Comparison of ENCODE assay signal across 17 mouse cellular contexts in genomic region chr9:13932001-13932508, GRCm38 (mm10).
DNase-seq lines count a peak whose midpoint lies in the region; ATAC-seq and TF ChIP-seq lines count a peak whose summit lies in the region.
"Had no signal": no experiment of that assay in that cellular context is flagged by ENCODE, and none has a peak within 500 bp of the region (broad histone marks: within the 10 kb centered on the region; RNA-seq: fewer than 3 reads in every experiment).

No protein-coding gene starts in this region.

- TF ChIP-seq CTCF in lung, embryonic 14.5 days (IDR thresholded peaks at IDR 0.05; ENCODE audit: low read depth): no peak
- TF ChIP-seq CTCF in lung, adult 2 months (IDR thresholded peaks at IDR 0.05; ENCODE audit: insufficient read depth, low read length): no peak

- ATAC-seq in forebrain, embryonic 16.5 days: 0 out of 2 replicates have a peak, but pooled peaks have one; percentile 36
- no peak for ATAC-seq in forebrain, embryonic 12.5 days (ENCODE audit: low FRiP score)
- peak; percentile 80; the same call in 1 of the 2 replicates for ATAC-seq in lung, embryonic 14.5 days (ENCODE audit: insufficient read depth)
- no peak for ATAC-seq in CD4-positive, CD25-positive, alpha-beta regulatory T cell, adult 4 months
- ATAC-seq: activated CD4-positive, CD25-positive, alpha-beta regulatory T cell, adult 4 months had no signal

- no peak overlapping the region for H3K4me3 ChIP-seq in forebrain, embryonic 16.5 days (replicated peaks; ENCODE audit: low read length)
- H3K4me3 ChIP-seq in forebrain, embryonic 12.5 days (replicated peaks): no peak overlapping the region
- no peak overlapping the region for H3K4me3 ChIP-seq in lung, embryonic 14.5 days (ENCODE audit: low read depth, low read length)
- no peak overlapping the region for H3K4me3 ChIP-seq in lung, adult 2 months (replicated peaks; ENCODE audit: extremely low read depth, low read depth, low read length)
- H3K4me3 ChIP-seq: heart, embryonic 10.5 days; myocyte had no signal

- peak; percentile 56 for DNase-seq in lung, embryonic 14.5 days
- DNase-seq in lung, adult 2 months: no peak
- peak; percentile 77 for DNase-seq in Muller cell, postnatal 12 days (ENCODE audit: inconsistent ontology term)
- peak; percentile 14 for DNase-seq in gonadal fat pad, adult 2 months (ENCODE audit: low read depth)
- DNase-seq in right cerebral cortex, adult 2 months (ENCODE audit: low spot score in 2 of 2): no peak
- DNase-seq: cerebellum, adult 11-12 months; embryo, embryonic 11 days; kidney, adult 2 months; thymus, postnatal 14 days had no signal

- no peak overlapping the region for H3K27ac ChIP-seq in forebrain, embryonic 16.5 days (ENCODE audit: low read length)
- H3K27ac ChIP-seq in forebrain, embryonic 12.5 days: no peak overlapping the region
- H3K27ac ChIP-seq in lung, embryonic 14.5 days (ENCODE audit: low read depth): no peak overlapping the region
- H3K27ac ChIP-seq: heart, embryonic 10.5 days; macrophage had no signal

- no peak for TF ChIP-seq POLR2A in lung, adult 2 months (IDR thresholded peaks at IDR 0.05; ENCODE audit: borderline replicate concordance, extremely low read depth, low read depth, low read length)

- H3K27me3 ChIP-seq in forebrain, embryonic 16.5 days (replicated peaks; ENCODE audit: control insufficient read depth, insufficient read depth, low read length): no peaks in the 10 kb centered on the region
- H3K27me3 ChIP-seq in forebrain, embryonic 12.5 days: no peaks in the 10 kb centered on the region
- no peaks in the 10 kb centered on the region for H3K27me3 ChIP-seq in lung, embryonic 14.5 days (ENCODE audit: insufficient read depth, low read length)

- 13% methylated on average over 6 of the region's 6 CpGs for WGBS in forebrain, embryonic 16.5 days
- WGBS in forebrain, embryonic 12.5 days: 40% methylated on average over 6 of the region's 6 CpGs
- 6% methylated on average over 6 of the region's 6 CpGs for WGBS in lung, embryonic 14.5 days
- 21% methylated on average over 6 of the region's 6 CpGs for WGBS in lung, adult 2 months

- H3K36me3 ChIP-seq in forebrain, embryonic 16.5 days (ENCODE audit: control insufficient read depth, insufficient read depth): no peaks in the 10 kb centered on the region
- no peaks in the 10 kb centered on the region for H3K36me3 ChIP-seq in forebrain, embryonic 12.5 days (replicated peaks)
- no peaks in the 10 kb centered on the region for H3K36me3 ChIP-seq in lung, embryonic 14.5 days (ENCODE audit: insufficient read depth)
- H3K36me3 ChIP-seq: heart, embryonic 10.5 days had no signal

- H3K9me3 ChIP-seq in forebrain, embryonic 16.5 days (ENCODE audit: control insufficient read depth, low read length): no peaks in the 10 kb centered on the region
- 0 out of 2 replicates have a peak, but pooled peaks cover 7% of the 10 kb centered on the region for H3K9me3 ChIP-seq in forebrain, embryonic 12.5 days
- no peaks in the 10 kb centered on the region for H3K9me3 ChIP-seq in lung, embryonic 14.5 days (ENCODE audit: low read depth, low read length)
- H3K9me3 ChIP-seq: heart, embryonic 10.5 days had no signal

- no peak overlapping the region for H3K9ac ChIP-seq in forebrain, embryonic 16.5 days (replicated peaks; ENCODE audit: low read depth, low read length)
- no peak overlapping the region for H3K9ac ChIP-seq in forebrain, embryonic 12.5 days
- no peak overlapping the region for H3K9ac ChIP-seq in lung, embryonic 14.5 days

- no peaks in the 10 kb centered on the region for H3K4me1 ChIP-seq in forebrain, embryonic 16.5 days (replicated peaks; ENCODE audit: control insufficient read depth, insufficient read depth, low read length)
- H3K4me1 ChIP-seq in forebrain, embryonic 12.5 days: no peaks in the 10 kb centered on the region
- 0 out of 2 replicates have a peak, but pooled peaks cover 5% of the 10 kb centered on the region for H3K4me1 ChIP-seq in lung, embryonic 14.5 days (ENCODE audit: insufficient read depth)
- no peaks in the 10 kb centered on the region for H3K4me1 ChIP-seq in lung, adult 2 months (ENCODE audit: control insufficient read depth, insufficient read depth, low read length)
- H3K4me1 ChIP-seq: heart, embryonic 10.5 days had no signal

- no peak overlapping the region for H3K4me2 ChIP-seq in forebrain, embryonic 16.5 days (ENCODE audit: low read length)
- H3K4me2 ChIP-seq in forebrain, embryonic 12.5 days: no peak overlapping the region
- no peak overlapping the region for H3K4me2 ChIP-seq in lung, embryonic 14.5 days
- H3K4me2 ChIP-seq: liver, embryonic 11.5 days had no signal

Comparison
In these comparisons a context has a peak if more than half of its experiments do, and no peak if none do; other contexts are left out.
1. ATAC-seq: peak in forebrain, embryonic 16.5 days (single experiment) and lung, embryonic 14.5 days (single experiment); none in forebrain, embryonic 12.5 days (single experiment) and CD4-positive, CD25-positive, alpha-beta regulatory T cell, adult 4 months (single experiment).
2. DNase-seq: peak in lung, embryonic 14.5 days (single experiment), Muller cell, postnatal 12 days (single experiment) and gonadal fat pad, adult 2 months (single experiment); none in lung, adult 2 months (single experiment) and right cerebral cortex, adult 2 months (0 of 2).